Mouse (Mus musculus): Measurements from ENCODE around the gene Kcnip1.

The Kcnip1 gene

GRCm38 (mm10) chr11:33914216-33914615 lies 78.7 kb downstream of the Kcnip1 start:
- in situ Hi-C loops (cut with MboI; ENCODE audit: unreplicated experiment in 2 of 2) = loop anchor here in 1 of 2 experiments (10.0 kb wide), 1 partner anchor 739 kb away; no protein-coding TSS in a partner anchor

GRCm38 (mm10) chr11:33913061-33913460 lies 79.9 kb downstream of the Kcnip1 start:
- in situ Hi-C loops (cut with MboI; ENCODE audit: unreplicated experiment in 2 of 2) = loop anchor here in 1 of 2 experiments (10.0 kb wide), 1 partner anchor 738 kb away; no protein-coding TSS in a partner anchor

GRCm38 (mm10) chr11:33912151-33912571 lies 80.8 kb downstream of the Kcnip1 start:
- in situ Hi-C loops (cut with MboI; ENCODE audit: unreplicated experiment in 2 of 2) = loop anchor here in 1 of 2 experiments (10.0 kb wide), 1 partner anchor 737 kb away; no protein-coding TSS in a partner anchor

- in situ Hi-C loops (cut with MboI; ENCODE audit: unreplicated experiment in 2 of 2) = loop anchor here in 1 of 2 experiments (10.0 kb wide), 1 partner anchor 736 kb away; no protein-coding TSS in a partner anchor
Observed at GRCm38 (mm10) chr11:33910982-33911381, 82.0 kb downstream of the Kcnip1 start.

GRCm38 (mm10) chr11:33908360-33909175 lies 84.4 kb downstream of the Kcnip1 start:
- in situ Hi-C loops (cut with MboI; ENCODE audit: unreplicated experiment in 2 of 2) = no loop called here

GRCm38 (mm10) chr11:33903494-33903893 lies 89.5 kb downstream of the Kcnip1 start:
- in situ Hi-C loops (cut with MboI; ENCODE audit: unreplicated experiment in 2 of 2) = no loop called here

- in situ Hi-C loops (cut with MboI; ENCODE audit: unreplicated experiment in 2 of 2) = no loop called here
Observed at GRCm38 (mm10) chr11:33902377-33902776, 90.6 kb downstream of the Kcnip1 start.

GRCm38 (mm10) chr11:33901783-33902182 lies 91.2 kb downstream of the Kcnip1 start:
- in situ Hi-C loops (cut with MboI; ENCODE audit: unreplicated experiment in 2 of 2) = no loop called here

- in situ Hi-C loops (cut with MboI; ENCODE audit: unreplicated experiment in 2 of 2) = no loop called here
Observed at GRCm38 (mm10) chr11:33891084-33891483, 101.9 kb downstream of the Kcnip1 start.

GRCm38 (mm10) chr11:33890382-33890781 lies 102.6 kb downstream of the Kcnip1 start:
- in situ Hi-C loops (cut with MboI; ENCODE audit: unreplicated experiment in 2 of 2) = no loop called here

- in situ Hi-C loops (cut with MboI; ENCODE audit: unreplicated experiment in 2 of 2) = no loop called here
Observed at GRCm38 (mm10) chr11:33887660-33888059, 105.3 kb downstream of the Kcnip1 start.

GRCm38 (mm10) chr11:33885981-33886380 lies 107.0 kb downstream of the Kcnip1 start:
- in situ Hi-C loops (cut with MboI; ENCODE audit: unreplicated experiment in 2 of 2) = no loop called here

- in situ Hi-C loops (cut with MboI; ENCODE audit: unreplicated experiment in 2 of 2) = no loop called here
Observed at GRCm38 (mm10) chr11:33882731-33883328, 110.1 kb downstream of the Kcnip1 start.

GRCm38 (mm10) chr11:33874925-33875324 lies 118.0 kb downstream of the Kcnip1 start:
- in situ Hi-C loops (cut with MboI; ENCODE audit: unreplicated experiment in 2 of 2) = no loop called here

GRCm38 (mm10) chr11:33873071-33873781 lies 119.7 kb downstream of the Kcnip1 start:
- in situ Hi-C loops (cut with MboI; ENCODE audit: unreplicated experiment in 2 of 2) = no loop called here

- in situ Hi-C loops (cut with MboI; ENCODE audit: unreplicated experiment in 2 of 2) = no loop called here
Observed at GRCm38 (mm10) chr11:33872716-33873048, 120.3 kb downstream of the Kcnip1 start.

- in situ Hi-C loops (cut with MboI; ENCODE audit: unreplicated experiment in 2 of 2) = no loop called here
Observed at GRCm38 (mm10) chr11:33871998-33872715, 120.8 kb downstream of the Kcnip1 start.

- in situ Hi-C loops (cut with MboI; ENCODE audit: unreplicated experiment in 2 of 2) = no loop called here
Observed at GRCm38 (mm10) chr11:33870246-33870645, 122.7 kb downstream of the Kcnip1 start.

- in situ Hi-C loops (cut with MboI; ENCODE audit: unreplicated experiment in 2 of 2) = no loop called here
Observed at GRCm38 (mm10) chr11:33869559-33869958, 123.4 kb downstream of the Kcnip1 start.

GRCm38 (mm10) chr11:33866775-33867174 lies 126.2 kb downstream of the Kcnip1 start:
- in situ Hi-C loops (cut with MboI; ENCODE audit: unreplicated experiment in 2 of 2) = no loop called here

All from v-Abl transformed pro-B cells (cell line).